Mouse (Mus musculus) testis, adult 2 months (tissue): ENCODE measurements at regions not wholly inside any gene's neighbourhood (a gene's known extent, or its start where the extent isn't known, plus 50 kb on each side); places are given as distances from the start of the nearest gene placed in this dataset.

Source experiments
- CTCF ChIP-seq: fragments of 200-500 bp; IDR thresholded peaks from 2 replicates; pipeline ENCODE4 v1.5.1; 2012; ENCODE audit warnings: low read depth, mild to moderate bottlenecking, inconsistent platforms, low read length, moderate library complexity; ENCODE audit not compliant: control insufficient read depth, insufficient read depth, insufficient replicate concordance
- POLR2A ChIP-seq: fragments of 200-500 bp; IDR thresholded peaks from 2 replicates; pipeline ENCODE4 v1.6.1; 2012; ENCODE audit warnings: low read depth, mild to moderate bottlenecking, inconsistent platforms, low read length, moderate library complexity; ENCODE audit not compliant: control insufficient read depth

DNA sequence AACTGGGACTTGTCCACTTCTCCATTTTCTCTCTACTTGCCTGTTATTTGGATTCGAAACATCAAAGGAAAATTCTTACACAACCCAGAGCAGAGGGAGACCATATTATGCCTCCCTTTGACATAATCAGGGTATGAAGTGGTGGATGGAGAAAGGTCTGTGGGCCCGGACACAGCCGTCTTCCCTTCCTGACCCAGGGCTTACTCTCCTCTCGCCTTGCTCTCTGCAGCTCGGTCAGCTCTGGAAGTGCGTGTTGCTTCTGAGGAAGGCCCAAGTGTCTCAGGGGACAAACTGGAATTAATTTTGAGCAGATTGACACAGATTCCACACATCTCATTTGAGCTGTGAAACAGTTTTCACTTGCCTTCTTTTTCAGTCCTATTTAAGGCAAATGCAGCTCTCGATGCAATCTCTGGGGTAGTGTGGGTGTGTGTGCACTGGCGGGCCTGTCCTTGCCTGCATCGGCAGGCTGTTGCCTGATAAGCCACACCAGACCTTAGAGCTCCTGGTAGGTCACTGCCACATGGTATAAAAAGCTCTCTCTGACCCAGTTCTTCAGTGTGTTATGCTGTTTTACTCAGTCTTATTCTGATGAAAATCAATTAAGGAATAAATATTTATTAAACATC is 72.4 kb upstream of the Pgrmc2 start:
- no peak for TF ChIP-seq CTCF
- TF ChIP-seq POLR2A: no peak
